22 mouse cellular contexts compared by ENCODE assay signal in genomic region chr1:188387321-188387720, GRCm38 (mm10).
"Had no signal": no experiment of that assay in that cellular context is flagged by ENCODE, and none has a peak within 500 bp of the region (broad histone marks: within the 10 kb centered on the region; RNA-seq: fewer than 3 reads in every experiment).

No protein-coding gene starts in this region.

- H3K4me3 ChIP-seq: layer of hippocampus, adult 2 months; limb, embryonic 10.5 days; limb, embryonic 13.5 days; lung, embryonic 15.5 days; midbrain, embryonic 10.5 days; midbrain, embryonic 13.5 days; myocyte; neural tube, embryonic 13.5 days; stomach, embryonic 15.5 days had no signal

- H3K27me3 ChIP-seq: lung, embryonic 15.5 days; midbrain, embryonic 13.5 days; neural tube, embryonic 13.5 days; stomach, embryonic 15.5 days had no signal

- H3K9ac ChIP-seq: limb, embryonic 13.5 days; lung, embryonic 15.5 days; midbrain, embryonic 13.5 days; neural tube, embryonic 13.5 days; stomach, embryonic 15.5 days had no signal

- H3K9me3 ChIP-seq: limb, embryonic 10.5 days; limb, embryonic 13.5 days; lung, embryonic 15.5 days; midbrain, embryonic 10.5 days; midbrain, embryonic 13.5 days; neural tube, embryonic 13.5 days; stomach, embryonic 15.5 days had no signal

- H3K36me3 ChIP-seq: limb, embryonic 10.5 days; limb, embryonic 13.5 days; lung, embryonic 15.5 days; midbrain, embryonic 10.5 days; midbrain, embryonic 13.5 days; neural tube, embryonic 13.5 days; stomach, embryonic 15.5 days had no signal

- DNase-seq: kidney, adult 18-20 months; kidney, adult 9 months; kidney, postnatal 25 days; layer of hippocampus, adult 9-11 months; lung, adult 18-20 months; lung, postnatal 10 days; lung, postnatal 36 days; retina, postnatal 1 day; right cerebral cortex, postnatal 25 days; spleen, adult 18-20 months; thymus, postnatal 36 days had no signal

- H3K27ac ChIP-seq: kidney, postnatal 0 days; layer of hippocampus, adult 2 months; limb, embryonic 10.5 days; limb, embryonic 13.5 days; lung, embryonic 15.5 days; midbrain, embryonic 10.5 days; midbrain, embryonic 13.5 days; neural tube, embryonic 13.5 days; stomach, embryonic 15.5 days had no signal

- ATAC-seq: midbrain, embryonic 13.5 days; midbrain, embryonic 16.5 days had no signal

- H3K4me2 ChIP-seq: limb, embryonic 13.5 days; lung, embryonic 15.5 days; midbrain, embryonic 13.5 days; neural tube, embryonic 13.5 days; stomach, embryonic 15.5 days had no signal

- H3K4me1 ChIP-seq: limb, embryonic 13.5 days; lung, embryonic 15.5 days; midbrain, embryonic 13.5 days; neural tube, embryonic 13.5 days; stomach, embryonic 15.5 days had no signal
